Mouse (Mus musculus) left cerebral cortex, postnatal 25 days (tissue): ENCODE results near the gene Inafm2. TPM values are rescaled to one million over a fixed set of nuclear protein-coding genes. Genes with fewer than 3 reads are reported as not detected.
A peak's percentile ranks its signal among the peaks of the same experiment; 100 is the strongest.

Source experiments
- DNase-seq, 2 experiments: peaks; one replicate each; pipeline ENCODE4 v3.0.0; 2022; ENCODE audit warnings: low spot score in 2 of 2, mixed read lengths in 1 of 2
- intact Hi-C: fragments of 180-260 bp; cut with DNase I; formaldehyde crosslinking; loops from one replicate; pipeline ENCODE4 v1.15.1; 2025
- total RNA-seq, 2 experiments: library from RNA; stranded (reverse); gene quantifications; 2 replicates each; pipeline ENCODE4 v1.2.3; 2021

Gene Inafm2
- total RNA-seq, 2 experiments from 2014 or later, result 38.3 to 39.7 TPM

DNA sequence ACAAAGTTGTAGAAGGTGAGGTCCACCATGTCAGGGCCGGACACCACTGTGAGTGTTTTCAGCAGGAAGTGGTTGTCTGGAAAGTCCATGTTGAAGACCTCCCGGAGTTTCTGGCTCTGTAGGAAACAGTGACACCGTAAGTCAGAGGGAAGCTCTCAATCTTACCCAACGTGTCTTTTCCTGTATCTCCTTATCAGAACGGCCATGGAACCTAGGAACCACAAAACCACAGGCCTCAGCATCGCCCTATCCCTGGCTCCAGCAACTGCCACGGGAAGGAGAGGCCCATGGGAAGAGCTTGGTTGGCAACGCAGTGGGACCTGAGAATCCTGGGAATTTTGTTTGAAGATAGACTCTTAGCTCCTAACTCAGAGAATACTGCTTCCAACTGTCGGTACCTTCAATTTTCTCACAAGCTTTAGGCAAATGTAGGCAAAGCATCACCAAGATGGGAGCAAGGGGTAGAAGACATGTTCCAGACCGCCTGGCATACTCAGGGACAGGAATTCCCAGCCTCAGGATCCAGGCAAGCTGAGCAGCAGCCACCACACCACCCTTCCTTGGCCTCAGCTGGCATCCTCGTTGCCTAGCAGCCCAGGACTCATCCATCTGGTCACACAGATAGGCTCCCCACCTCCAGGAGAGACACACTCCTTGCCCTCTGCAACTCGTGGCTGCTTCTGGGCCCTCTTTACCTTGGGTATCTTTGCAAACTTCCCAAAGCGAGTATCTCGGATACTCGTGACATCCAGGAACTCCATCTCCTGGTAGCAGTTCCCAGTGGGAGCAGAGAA lies 21.7 kb upstream of the Inafm2 start:
- intact Hi-C loops, result no loop called here
- DNase-seq, result no peak

DNA sequence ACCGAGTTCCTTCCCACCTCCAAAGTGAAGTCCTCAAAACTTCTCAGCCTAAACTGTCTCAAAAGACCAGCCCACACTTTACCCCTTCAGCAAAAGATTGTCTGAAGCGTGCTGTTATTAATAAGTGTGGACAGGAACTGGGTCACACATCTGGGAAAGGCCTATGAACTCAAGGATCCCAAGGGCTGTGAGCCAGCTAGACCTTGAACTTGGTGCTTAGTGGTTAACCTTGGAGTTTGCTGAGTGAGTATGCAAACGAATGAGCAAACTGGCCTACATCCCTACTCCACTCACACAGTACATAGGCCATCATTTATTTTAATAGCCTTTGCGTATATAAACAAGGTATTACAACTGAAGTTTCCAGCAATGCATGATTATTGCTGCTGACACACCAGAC lies 20.0 kb upstream of the Inafm2 start:
- intact Hi-C loops, result no loop called here
- no peak for DNase-seq

DNA sequence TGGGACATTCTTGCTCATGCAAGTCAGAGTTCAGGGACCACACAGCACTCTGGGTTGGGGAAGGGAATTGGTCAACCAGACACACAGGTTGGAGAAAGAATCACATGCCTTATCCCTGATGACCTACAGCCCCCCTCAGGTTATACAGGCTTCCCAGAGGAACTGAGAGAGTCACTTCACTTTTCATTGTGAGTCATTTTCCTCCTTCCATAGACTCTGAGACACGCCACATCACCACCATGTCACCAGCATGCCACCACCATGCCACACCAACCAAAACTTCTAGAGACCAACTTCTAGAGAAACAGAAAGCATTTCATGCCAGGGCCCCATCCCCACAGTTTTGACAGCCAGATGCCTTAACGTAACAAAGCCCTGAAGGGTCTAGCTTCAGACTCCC lies 18.7 kb upstream of the Inafm2 start:
- intact Hi-C loops, result no loop called here
- DNase-seq, result no peak

DNA sequence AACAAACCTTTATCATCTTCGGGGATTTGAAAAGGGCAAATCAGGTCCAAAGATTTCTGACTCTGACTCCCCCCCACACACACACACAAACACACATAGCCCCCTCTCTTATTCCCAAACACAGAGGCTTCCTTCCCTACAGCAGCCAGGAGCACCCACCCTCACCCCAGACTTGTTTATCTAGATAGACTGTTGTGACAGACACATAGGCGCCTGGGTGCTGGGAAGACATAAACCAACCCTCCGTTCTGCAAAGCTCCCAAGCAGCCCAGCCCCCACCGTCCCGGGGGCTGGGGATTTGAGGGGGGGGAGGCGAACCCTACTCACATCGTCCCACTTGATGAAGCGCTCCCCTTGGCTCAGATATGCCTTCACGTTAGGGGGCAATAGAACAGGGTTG lies 17.6 kb upstream of the Inafm2 start:
- intact Hi-C loops, result no loop called here
- no peak for DNase-seq

DNA sequence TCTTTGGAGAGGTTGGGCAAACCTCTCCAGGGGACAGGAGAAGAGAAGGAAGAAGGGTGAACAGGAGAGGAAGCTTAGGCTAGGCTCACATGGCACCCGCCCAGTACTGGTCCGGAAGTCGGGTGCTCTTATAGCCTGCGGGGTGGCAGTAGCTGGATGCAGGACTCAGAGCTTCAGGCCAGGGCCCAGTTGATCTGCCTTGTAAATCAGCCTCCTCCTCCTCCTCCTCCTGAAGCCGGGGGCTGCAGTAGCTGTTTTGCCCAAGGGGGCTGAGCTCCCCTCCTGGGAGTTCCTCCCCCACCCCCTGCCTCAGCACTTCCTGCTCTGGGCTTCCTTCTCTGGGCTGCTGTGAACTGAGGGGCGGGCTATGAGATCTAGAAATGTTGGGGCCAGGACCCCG lies 17.2 kb upstream of the Inafm2 start, which contains the start of gene Plcb2:
Plcb2 (minus strand) TSS at position 102 of the 400 bp plus-strand sequence.
- no peak for DNase-seq
- intact Hi-C loops, result no loop called here

DNA sequence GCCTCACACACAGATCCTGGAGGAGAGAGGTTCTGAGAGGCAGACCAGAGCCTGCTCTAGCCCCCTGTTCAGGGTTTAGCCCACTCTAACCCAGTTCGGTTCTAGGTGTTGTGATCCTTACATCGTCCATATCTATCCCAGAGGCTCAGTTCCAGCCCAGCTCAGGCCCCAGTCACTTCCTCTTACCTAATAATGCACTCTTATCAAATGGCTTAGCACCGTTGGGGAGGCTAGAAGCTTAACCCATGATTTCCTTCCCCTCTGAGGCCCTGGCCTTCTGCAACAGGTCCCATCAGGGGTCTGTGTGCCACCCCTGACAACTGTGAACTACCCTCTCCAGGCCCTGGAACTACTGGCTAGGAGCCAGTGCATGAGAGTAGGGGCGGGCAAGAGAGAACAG lies 16.4 kb upstream of the Inafm2 start:
- intact Hi-C loops, result no loop called here
- DNase-seq, result no peak

DNA sequence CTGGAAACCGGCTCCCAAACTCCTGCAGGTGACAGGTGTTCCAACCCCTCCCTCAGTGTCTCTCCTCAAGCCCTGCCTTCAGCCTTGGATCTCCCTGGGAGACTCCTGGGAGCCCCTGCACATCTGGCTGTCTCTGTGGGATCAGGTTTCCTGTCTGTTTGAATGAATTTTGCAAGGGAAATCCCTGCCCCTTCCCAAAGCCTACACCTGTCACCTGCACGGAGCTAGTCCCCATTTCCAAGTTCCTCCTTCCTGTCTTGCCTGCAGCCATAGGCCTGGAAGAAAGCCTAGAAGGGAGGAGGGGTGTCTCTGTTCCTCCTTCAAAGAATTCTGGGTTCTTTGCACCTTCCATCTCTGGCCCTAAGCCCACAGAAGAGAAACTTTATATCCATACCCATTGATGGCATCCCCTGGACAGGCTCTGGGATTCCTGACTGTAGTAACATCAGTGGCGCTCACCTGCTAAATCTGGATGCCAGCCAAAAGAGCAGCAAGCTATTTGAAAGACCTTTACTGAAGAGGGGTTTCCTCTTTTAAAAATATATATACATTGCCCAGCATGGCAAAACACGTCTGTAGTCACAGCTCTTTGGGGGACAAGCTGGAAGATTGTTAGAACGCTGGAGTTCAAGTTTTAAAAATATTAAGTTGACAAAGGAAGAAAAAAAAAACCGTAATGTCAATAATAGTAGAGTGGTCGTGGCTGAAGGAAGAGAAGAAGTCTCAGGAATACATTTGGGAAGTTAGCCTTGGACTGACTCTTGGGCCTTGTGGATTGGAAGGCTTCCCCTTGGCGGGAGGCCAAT lies 15.5 kb upstream of the Inafm2 start:
- intact Hi-C loops, result loop anchor here (1.0 to 10.0 kb wide), 3 partner anchors 28 to 465 kb away; no protein-coding TSS in a partner anchor
- DNase-seq, result no peak

DNA sequence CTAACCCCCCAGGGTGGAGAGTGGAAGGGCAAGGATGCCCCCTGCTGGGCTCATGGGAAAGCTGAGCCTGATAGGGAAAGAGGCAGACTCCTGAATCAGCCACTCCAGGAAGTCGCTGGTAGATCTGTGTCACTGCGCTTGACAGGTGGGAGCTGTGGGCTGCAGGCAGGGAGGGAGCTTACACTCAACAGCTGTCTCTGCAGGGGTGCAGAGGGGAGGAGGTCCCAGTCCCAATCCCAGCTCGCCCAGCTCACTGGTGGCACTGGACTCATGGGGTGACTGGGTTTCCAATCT lies 15.0 kb upstream of the Inafm2 start:
- peak; percentile 77 to 80 for DNase-seq
- intact Hi-C loops, result loop anchor here (1.0 to 10.0 kb wide), 3 partner anchors 28 to 466 kb away; no protein-coding TSS in a partner anchor

DNA sequence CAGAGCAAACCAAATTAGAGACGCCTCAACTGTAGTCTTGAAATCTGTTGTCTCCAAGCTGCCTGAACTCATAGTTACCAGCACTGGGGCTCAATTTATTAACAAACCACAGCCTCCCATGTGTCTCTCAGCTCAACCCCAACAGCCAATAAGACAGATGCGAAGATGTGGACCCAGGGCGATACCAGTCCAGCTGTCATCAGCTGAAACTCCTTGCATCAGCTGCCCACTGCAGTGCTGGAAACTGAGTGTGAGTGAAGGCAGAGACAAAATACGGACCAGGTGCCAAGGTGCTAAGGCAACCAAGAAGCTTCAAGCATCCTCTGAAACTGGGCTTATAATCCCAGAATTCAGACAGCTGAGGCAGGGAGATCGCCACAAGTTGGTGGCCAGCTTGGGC lies 13.6 kb upstream of the Inafm2 start:
- DNase-seq, result no peak
- intact Hi-C loops, result loop anchor here (1.0 to 10.0 kb wide), 3 partner anchors 33 to 467 kb away; no protein-coding TSS in a partner anchor

DNA sequence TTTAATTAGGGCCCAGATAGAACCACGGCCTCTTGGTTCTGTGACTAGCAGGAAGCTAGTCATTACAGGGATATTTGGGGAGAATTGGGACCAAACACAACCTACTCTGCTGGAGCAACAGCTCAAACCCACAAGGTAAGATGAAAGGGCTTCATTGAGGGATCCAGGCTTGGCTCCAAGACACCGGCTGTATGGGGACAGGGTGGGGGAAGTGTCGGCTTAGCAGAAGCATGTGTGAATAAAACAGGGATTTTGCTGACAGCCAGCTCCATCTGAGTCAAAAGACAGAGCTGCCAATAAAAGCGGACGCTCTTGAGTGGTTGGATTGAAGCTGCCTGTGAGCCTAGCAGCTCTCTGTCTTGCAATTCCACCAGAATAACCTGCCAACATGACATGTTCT lies 12.2 kb upstream of the Inafm2 start:
- intact Hi-C loops, result loop anchor here (10.0 kb wide), 1 partner anchor 469 kb away; no protein-coding TSS in a partner anchor
- DNase-seq, result peak in 1 of 2 experiments; percentile 83

DNA sequence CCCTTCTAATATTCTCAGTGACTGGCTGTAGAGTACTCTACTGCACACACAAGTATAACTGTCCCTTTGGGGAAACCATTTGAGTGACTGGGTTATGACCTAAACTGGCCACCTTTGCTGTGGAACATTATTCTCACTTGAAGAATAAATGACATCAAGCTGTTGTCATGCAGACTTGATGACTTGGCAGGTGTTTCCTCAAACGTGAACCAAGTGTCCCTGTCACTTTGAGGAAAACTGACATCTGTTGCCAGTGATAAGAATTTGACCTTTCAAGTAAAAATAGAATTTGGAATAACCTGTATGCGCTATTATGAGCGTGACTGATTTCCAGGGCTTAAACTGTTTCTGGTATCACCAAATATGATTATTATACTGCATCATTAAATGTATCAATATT lies 5.2 kb upstream of the Inafm2 start:
- no peak for DNase-seq
- intact Hi-C loops, result no loop called here

DNA sequence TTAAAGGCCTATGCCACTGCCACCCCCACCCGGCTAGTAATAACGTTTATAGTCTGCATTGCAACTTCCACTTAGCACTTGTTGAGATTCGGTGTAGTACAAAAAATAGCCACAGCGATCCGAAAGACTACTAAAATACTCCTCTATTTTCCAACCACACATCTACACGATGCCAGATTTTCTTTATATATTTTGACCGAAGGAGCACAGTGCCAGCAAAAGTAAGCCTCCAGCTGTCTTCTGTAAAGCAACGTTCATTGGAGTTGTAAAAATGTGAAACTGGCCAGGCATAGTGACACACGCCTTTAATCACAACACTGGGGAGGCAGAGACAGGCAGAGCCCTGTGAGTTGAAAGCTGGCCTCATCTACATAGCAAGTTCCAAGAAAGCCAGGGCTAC lies 4.4 kb upstream of the Inafm2 start:
- intact Hi-C loops, result loop anchor here (1.0 kb wide), 1 partner anchor 38 kb away; the partner anchor contains the start of gene Disp2
- DNase-seq, result peak in 1 of 2 experiments; percentile 85

DNA sequence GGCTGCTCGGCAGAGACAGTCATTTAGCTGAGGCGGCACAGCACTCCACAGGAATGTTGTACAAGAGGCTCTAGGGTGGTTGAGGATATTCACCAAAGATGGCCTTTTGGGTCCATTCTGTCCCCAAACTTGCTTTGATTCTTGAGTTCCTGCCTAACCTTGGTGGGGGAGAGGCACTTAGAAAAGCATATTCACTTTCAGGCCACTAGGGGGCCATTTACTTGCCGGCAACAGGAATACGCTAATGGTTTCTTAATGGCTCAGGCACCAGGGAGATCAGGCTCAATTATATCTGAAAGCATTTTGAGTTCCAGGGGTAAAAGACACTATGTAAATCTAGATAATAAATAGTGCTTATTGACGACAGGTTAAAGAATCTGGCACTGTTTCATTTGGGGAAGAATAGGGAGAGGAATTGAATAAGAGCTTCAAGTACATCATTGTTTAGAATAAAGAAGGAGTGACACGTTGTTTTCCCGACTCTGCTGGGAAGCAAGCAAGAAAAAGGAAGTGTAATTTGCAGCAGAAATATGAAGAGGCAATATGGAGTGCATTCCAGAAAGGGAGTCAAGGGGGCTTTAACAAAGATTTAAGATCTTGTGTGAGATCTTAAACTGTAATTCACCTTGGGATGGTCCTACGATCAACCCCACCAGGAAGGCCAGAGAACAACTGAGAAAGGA lies 2.2 kb upstream of the Inafm2 start:
- intact Hi-C loops, result no loop called here
- DNase-seq, result peak; percentile 51 to 57

DNA sequence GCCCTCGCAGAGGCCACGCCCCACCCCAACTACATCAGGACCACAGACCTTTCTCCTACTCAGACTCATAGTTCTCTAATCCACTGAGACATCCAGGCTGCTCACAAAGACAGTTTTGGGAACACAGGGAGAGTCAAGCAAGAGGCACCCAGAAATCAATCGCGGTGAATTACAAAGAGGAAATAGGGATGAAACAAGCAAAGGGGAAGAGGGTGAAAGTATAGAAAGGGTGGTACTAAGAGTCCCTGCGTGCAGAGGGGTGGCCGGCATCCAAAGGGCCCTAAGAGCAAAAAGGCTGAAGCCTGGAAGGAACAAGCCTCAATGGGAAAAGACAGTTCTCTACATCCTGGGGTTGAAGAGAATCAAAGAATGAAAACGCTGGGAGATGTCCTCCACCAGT lies 937 bp upstream of the Inafm2 start:
- DNase-seq, result no peak
- intact Hi-C loops, result loop anchor here (2.0 to 5.0 kb wide), 2 partner anchors 42 to 138 kb away; partner anchors contain the start of gene Ankrd63

DNA sequence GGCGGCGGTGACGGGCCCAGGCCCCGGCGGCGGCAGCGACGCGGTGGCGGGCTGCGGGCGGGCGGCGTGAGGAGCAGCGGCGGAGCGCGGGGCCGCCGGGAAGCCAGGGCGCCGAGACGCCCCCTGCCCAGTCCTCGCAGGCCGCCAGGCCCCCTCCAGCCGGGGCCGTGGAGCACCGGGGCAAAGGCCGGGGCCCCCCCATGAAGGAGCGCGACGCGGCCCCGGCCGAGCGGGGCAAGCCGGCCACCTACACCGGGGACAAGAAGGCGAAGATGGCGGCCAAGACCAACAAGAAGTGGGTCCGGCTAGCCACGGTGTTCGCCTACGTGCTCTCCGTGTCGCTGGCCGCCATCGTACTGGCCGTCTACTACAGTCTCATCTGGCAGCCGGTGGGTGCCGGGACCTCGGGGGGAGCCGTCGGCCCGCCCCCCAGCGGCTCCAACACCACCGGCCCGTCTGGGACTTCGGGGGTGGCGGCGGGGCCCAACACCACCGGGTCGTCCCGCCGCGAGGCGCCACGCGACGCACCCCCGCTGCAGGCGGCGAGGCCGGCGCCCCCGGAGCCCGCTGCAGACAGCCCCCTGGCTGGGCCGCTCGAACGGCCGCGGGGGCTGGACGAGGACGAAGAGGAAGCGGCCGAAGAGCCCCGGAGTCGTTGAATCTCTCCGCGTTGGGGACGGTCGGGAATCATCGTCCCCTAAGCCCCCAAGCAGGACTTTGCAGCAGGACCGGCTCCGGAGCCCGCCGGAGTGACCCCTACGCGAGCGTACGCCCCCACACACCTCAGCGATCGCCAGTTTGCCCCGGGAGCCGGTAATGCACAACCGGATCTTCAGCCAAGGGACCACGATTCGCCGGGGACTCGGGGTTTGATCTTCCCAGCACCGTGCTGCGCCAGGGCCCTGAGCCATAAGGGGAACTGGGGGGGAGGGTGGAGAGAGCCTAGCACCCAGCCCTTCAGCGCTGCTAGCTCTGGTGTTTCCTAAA lies 650 bp downstream of the Inafm2 start:
- peak in 1 of 2 experiments; percentile 42 for DNase-seq
- intact Hi-C loops, result loop anchor here (2.0 to 5.0 kb wide), 4 partner anchors 15 to 137 kb away; partner anchors contain the start of genes Ankrd63 and Disp2

DNA sequence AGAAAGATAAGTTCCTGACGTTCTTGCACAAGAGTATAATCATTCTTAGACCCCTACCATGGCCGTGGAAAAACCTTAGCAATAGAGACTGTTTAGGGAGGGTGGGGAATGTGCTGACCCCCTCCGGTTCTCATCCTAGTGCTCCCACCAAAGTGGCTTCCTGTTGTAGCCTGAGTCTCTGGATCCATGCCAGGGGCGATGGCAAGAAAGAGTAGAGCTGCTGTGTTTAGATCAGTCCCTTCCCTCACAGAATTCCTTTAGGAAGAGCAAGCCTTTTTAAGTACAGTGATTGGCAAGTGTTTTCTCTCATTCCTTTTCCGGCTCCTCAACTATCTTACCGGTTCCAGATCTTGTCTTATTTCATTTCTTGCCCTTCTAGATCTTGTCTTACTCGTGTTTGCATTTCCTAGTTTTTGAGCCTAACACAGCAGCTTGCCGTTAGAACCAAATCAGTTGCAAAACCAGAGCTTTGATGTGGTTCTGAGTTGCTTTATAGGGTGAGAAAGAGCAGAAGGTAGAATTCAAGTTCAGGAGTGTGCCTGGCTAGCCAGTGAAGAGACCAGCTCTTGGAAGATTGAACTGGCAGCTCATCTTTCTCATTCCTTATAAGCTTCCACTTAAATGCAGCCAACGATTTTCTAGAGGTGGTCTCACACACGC lies 1.9 kb downstream of the Inafm2 start:
- no peak for DNase-seq
- intact Hi-C loops, result loop anchor here (2.0 to 5.0 kb wide), 3 partner anchors 13 to 45 kb away; partner anchors contain the start of genes Ankrd63 and Disp2

DNA sequence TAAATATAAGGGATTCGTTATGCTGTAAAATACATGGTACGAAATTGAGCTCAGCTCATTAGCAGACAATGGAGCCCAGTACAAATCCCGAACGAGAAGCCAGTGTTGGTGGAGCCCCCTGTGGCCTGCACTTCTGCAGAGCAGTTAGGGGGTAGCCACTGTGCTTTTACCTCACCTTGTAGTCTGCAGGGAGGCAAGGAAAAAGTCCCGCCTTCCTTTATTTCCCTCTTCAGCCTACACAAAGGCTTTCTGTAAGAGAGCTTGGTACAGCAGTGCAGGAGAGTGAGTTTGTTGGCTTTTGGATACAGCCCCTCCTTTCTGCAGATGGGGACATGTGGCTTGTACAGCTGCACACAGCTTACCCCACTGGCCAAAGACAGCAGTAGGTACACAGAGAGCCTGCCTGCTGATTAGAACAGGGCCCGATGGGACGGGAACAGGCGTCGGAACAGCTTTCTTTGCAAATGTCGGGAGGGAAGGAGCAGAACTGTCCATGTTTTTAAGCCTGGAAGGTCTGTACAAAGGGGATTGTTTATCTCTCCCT lies 3.9 kb downstream of the Inafm2 start:
- DNase-seq, result no peak
- intact Hi-C loops, result loop anchor here (5.0 kb wide), 1 partner anchor 47 kb away; the partner anchor contains the start of gene Ankrd63

DNA sequence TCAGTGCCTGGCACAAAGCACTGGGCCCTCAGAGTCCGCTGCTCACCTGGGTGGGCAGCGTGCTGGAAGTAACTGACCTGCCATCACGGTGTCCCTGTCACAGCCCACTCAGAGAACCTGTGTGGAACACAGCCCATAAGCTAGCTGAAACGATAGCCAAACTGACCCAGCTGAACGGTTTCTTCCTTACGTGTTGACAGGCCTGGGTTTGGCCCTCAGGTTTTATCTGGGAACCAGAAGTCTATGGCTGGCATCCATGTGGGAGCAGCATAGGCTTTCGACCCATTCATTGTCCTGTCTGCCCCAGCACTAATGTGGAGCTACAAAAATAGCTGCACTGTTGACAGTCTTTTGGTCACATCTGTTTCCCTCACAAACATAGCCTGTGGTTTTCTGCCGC lies 4.9 kb downstream of the Inafm2 start:
- no peak for DNase-seq
- intact Hi-C loops, result no loop called here
